Mouse (Mus musculus): ENCODE results near the gene Tmem132d.
A peak's percentile ranks its signal among the peaks of the same experiment; 100 is the strongest.

The Tmem132d gene

DNA sequence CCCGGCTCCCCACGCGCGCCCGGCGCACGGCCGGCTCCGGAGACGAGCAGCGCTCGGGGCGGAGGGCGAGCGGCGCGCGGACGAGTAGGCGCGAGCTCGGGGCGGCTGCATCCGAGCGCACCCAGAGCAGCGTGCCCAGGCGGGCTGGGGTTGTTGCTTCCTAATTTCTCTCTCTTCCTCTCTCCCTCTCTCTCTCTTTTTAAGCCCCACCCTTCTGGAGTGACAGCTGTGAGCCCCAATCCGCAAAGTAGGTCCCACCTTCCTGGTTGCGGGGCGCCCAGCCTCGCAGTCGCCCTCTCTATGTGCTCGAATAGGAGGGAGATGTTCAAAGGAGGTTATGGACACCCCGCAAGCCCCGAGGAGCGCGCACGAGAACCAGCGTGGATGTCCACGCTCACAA is at the start of gene Tmem132d:
Tmem132d (minus strand) TSS at position 162 of the 400 bp plus-strand sequence.
- DNase-seq (ENCODE audit: low spot score): peak; percentile 42

DNA sequence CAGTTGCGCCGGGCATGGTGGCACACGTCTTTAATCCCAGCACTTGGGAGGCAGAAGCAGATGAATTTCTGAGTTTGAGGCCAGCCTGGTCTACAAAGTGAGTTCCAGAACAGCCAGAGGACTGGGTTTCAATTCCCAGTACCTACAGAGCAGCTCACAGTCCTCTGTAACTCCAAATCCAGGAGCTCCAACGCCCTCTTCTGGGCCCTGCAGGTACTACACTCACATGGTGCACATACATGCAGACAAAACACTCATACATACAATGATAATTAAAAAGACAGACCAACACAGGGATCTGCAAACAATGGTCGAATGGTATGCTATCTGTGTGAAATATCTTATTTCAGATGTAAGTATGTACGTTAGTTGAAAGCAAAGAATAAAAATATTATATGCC is 47.9 kb upstream of the Tmem132d start:
- DNase-seq (ENCODE audit: low spot score): no peak

- DNase-seq (ENCODE audit: low spot score): no peak
These were observed 42.5 kb upstream of the Tmem132d start for GRCm38 (mm10) chr5:128475372-128475771.

DNA sequence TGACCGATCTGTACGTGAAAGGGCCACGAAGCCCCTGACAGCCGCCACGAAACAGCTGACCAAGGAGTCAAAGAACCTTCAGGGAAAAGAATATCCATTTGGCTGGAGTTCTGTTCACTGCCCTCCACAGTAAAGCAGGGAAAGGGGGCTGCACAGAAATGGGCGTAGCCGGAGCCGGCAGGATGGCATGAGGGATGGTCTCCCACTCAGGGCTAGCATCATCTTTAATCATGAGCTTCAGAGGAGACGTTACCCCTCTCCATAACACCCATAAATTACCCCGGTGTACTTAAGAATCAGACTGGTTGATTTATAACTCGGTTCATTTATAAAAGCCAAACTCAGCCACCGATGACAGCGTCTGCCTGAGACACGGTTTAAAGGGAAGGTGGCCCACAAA is 36.9 kb upstream of the Tmem132d start:
- DNase-seq (ENCODE audit: low spot score): peak; percentile 7

- peak; percentile 39 for DNase-seq (ENCODE audit: low spot score)
These were observed 31.6 kb upstream of the Tmem132d start for GRCm38 (mm10) chr5:128464514-128464913.

DNA sequence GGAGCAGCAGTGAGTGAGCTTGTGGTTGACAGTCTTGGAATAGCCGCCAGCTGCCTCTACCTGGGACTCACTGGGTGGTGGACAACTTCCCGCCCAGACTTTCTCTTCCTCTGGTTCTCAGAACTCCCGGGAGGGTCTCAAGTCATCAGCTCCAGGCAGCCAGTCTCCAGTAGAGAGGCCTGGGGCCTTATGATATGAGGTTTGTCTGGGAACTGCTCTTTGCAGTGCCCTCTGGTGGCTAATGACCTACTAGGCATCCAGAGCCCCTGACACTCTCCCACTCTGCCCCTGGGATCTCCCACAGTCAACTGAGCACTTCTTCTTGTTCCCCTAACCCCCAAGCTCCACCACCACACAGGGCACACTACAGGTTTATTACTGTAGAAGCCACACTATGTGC is 27.7 kb upstream of the Tmem132d start:
- peak; percentile 34 for DNase-seq (ENCODE audit: low spot score)

- no peak for DNase-seq (ENCODE audit: low spot score)
These were observed 22.9 kb upstream of the Tmem132d start for GRCm38 (mm10) chr5:128455732-128456131.

DNA sequence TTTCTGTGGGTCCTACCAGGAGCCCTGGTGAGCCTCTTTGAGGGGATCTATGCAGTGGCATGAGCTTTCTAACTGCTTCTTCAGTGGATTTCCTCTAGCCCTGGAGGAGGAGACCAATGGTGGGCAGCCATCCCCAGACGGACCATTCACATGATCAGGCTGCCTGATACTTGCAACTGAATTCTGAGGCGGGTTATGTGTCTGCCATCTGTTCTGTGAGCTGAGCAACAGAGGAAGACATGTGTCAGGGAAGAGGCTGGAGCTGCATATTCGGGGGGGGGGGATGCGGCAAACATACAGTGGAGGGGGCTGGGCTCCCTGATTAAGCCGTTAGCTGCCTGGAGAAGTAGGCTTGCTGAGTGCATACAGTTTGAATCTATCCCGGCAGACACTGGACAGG is 19.3 kb upstream of the Tmem132d start:
- DNase-seq (ENCODE audit: low spot score): no peak

- DNase-seq (ENCODE audit: low spot score): peak; percentile 35
These were observed 17.9 kb upstream of the Tmem132d start for GRCm38 (mm10) chr5:128450808-128451207.

GRCm38 (mm10) chr5:128444876-128445275 is 12.0 kb upstream of the Tmem132d start:
- DNase-seq (ENCODE audit: low spot score): peak; percentile 13

DNA sequence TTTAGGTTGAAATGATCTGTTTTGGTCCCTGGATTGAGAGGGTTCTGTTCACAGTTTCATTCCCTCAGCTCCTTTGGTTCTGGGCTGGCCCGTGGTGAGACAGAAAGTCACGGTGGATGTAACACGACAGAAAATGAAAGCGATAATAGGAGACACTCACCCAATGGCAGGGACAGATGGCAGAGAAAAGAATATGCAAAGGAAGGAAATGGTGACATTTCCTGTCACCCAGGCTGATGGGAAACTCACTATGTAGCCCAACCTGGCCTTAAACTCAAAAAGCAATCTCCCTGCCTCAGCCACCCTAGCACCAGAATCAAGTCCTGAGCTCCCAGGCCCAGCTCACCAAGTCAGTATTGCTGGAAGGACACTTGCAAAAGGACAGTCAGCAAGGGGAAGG is 11.0 kb upstream of the Tmem132d start:
- no peak for DNase-seq (ENCODE audit: low spot score)

- DNase-seq (ENCODE audit: low spot score): no peak
These were observed 8.2 kb upstream of the Tmem132d start for GRCm38 (mm10) chr5:128441121-128441520.

GRCm38 (mm10) chr5:128439828-128440227 is 7.0 kb upstream of the Tmem132d start:
- peak; percentile 78 for DNase-seq (ENCODE audit: low spot score)

DNA sequence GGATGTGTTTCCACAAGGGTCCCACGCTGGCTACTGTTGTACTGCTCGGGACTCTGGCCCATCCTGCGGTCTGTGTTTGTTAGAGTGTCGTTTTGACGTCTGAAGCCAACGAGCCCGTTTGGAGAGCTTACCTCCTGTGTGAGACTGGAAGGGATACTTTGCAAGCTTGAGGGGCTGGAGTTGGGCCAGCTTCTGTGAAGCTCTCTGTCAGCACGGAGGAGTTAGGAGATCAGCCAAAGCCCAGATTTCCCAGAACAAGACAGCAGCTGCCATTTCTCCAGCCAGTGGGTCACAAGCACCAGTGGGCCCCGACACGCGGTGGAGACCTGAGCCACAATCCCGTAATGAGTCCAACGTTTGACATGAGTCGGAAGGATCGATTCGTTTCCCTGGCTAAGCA is 5.2 kb upstream of the Tmem132d start:
- no peak for DNase-seq (ENCODE audit: low spot score)

GRCm38 (mm10) chr5:128436909-128437308 is 4.0 kb upstream of the Tmem132d start:
- DNase-seq (ENCODE audit: low spot score): peak; percentile 78

DNA sequence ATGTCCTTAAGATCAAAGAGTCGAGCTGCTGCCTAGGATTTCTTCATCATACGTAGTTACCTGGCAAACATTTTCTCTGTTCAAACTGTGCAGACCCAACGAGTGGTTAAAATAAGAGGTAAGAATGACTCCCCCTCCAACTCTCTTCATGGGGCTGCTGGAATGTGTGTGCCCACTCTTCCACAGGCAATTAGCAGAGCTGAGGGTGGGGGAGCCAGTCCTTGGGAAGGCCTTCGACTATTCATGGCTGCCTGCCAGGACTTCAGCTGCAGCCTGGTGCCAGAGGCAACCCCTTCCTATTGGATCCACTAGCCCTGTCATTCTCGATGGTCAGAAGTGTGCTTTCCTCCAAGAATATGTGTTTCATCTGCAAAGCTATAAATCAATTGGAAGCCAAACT is 2.8 kb upstream of the Tmem132d start:
- no peak for DNase-seq (ENCODE audit: low spot score)

- peak; percentile 36 for DNase-seq (ENCODE audit: low spot score)
These were observed 909 bp upstream of the Tmem132d start for GRCm38 (mm10) chr5:128433786-128434185.

- peak; percentile 21 for DNase-seq (ENCODE audit: low spot score)
These were observed 455 bp downstream of the Tmem132d start for GRCm38 (mm10) chr5:128432422-128432821.

GRCm38 (mm10) chr5:128424636-128425035 is 8.2 kb downstream of the Tmem132d start:
- no peak for DNase-seq (ENCODE audit: low spot score)

DNA sequence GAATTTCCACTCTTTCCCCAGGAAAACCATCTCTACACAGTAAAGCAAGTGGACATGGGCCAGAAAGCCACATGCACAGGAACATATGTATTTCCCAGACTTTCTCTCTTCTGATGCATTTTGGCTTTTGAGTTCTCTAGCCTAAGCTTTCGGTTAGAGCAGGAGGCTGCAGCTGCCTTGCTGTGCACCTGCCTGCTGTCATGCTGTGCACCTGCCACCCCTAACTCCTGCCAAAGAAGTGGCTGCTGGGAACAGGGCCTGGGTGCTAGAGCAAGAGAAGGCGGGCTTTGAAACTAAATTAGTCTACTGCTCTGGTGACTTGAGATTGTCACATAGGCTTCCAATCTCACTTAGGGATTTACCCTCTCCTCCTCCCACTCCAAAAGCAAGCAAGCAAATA is 8.7 kb downstream of the Tmem132d start:
- DNase-seq (ENCODE audit: low spot score): no peak

GRCm38 (mm10) chr5:128422090-128422489 is 10.8 kb downstream of the Tmem132d start:
- DNase-seq (ENCODE audit: low spot score): no peak

DNA sequence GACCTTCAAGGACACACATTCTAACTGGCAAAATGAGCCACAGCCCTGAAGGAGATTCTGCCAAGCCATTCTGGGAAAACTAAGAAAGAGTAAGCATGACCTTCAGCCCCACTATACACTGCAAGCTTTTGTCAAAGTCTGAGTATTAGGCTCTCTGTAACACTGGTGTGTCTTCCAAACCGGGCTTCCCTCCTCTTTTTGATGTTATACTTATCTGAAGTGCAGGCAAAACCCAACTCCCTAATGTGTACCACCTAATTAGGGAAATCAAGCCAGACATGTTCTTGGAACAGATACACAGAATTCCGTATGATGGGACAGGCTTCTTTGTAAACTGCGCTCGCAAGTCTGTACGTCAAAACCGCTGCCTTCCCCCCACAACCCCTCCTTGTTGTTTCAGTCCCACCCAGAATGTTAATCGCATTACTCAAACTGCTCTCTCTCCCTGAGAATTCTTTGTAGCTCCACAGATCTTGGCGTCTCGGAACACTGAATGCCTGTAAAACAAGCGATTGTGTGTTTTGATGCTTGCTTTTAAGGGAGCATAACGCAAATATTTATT is 14.6 kb downstream of the Tmem132d start:
- DNase-seq (ENCODE audit: low spot score): no peak

DNA sequence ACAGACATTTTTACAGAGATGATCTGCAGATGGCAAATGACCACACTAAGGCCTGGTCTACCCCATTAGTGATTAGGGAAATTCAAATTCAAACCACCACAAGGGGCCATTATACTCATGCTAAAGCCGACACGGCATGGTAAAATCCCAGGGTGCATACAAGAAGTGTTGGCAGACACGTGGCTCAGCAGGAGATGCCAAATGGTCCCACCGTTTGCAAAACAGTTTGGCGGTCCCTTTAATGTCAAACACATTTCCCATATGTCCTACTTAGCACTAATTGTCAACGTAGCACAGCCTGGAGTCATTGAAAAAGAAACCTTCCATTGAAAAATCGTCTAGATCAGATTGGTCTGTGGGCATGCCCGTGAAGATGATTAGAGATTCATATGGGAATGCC is 18.8 kb downstream of the Tmem132d start:
- no peak for DNase-seq (ENCODE audit: low spot score)

DNA sequence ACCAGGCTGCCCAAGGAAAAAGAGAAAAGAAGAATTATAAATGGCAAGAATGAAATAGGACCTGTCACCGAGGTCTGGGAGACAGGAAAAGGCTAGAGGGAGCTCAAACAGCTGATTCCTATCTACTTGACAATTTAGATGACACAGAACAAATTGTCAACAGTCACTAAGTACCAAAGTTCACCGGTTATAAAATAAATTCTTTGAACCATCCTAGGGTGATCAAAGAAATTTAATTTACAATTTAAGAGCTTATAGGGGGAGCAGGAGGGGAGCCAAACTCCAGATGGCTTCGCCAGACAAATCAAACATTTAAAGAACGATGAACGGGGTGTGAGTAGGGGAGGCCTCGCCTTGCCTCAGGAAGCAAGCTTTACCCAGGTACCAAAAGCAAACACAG is 20.6 kb downstream of the Tmem132d start:
- DNase-seq (ENCODE audit: low spot score): peak; percentile 23

GRCm38 (mm10) chr5:128407546-128407945 is 25.3 kb downstream of the Tmem132d start:
- DNase-seq (ENCODE audit: low spot score): no peak

All from embryo, embryonic 10.5 days (tissue).